Mouse (Mus musculus) kidney, embryonic 14.5 days (tissue): ENCODE data around the gene Evi5. TPM values are rescaled to one million over a fixed set of nuclear protein-coding genes. Genes with fewer than 3 reads are reported as not detected.
A peak's percentile ranks its signal among the peaks of the same experiment; 100 is the strongest.

ENCODE experiments used
- ATAC-seq: fragments of 200-750 bp; cut with Nextera tagmentation; 2 replicates; pipeline ENCODE4 v1.8.0; 2017; ENCODE audit warnings: moderate number of reproducible peaks, mild to moderate bottlenecking, moderate TSS enrichment, moderate library complexity; ENCODE audit not compliant: low FRiP score, low TSS enrichment
- H3K27ac ChIP-seq: fragments of 300-500 bp; sonication (generic); 2 replicates; pipeline ENCODE4 v1.5.1; 2014; ENCODE audit warnings: low read depth, mild to moderate bottlenecking, low read length, moderate library complexity, mixed read lengths
- H3K27me3 ChIP-seq: fragments of 300-500 bp; sonication (generic); 2 replicates; pipeline ENCODE4 v1.6.1; 2014; ENCODE audit warnings: mild to moderate bottlenecking, low read length; ENCODE audit not compliant: control insufficient read depth, insufficient read depth
- H3K36me3 ChIP-seq: fragments of 300-500 bp; sonication (generic); 2 replicates; pipeline ENCODE4 v1.6.1; 2014; ENCODE audit warnings: low read length, mixed read lengths; ENCODE audit not compliant: control insufficient read depth, insufficient read depth
- H3K4me1 ChIP-seq: fragments of 300-500 bp; sonication (generic); 2 replicates; pipeline ENCODE4 v1.6.1; 2014; ENCODE audit warnings: low read length, mixed read lengths; ENCODE audit not compliant: control insufficient read depth, insufficient read depth
- H3K4me2 ChIP-seq: fragments of 300-500 bp; sonication (generic); replicated peaks from 2 replicates; pipeline ENCODE4 v1.6.1; 2014; ENCODE audit warnings: low read depth, mild to moderate bottlenecking, low read length
- H3K4me3 ChIP-seq: fragments of 300-500 bp; sonication (generic); 2 replicates; pipeline ENCODE4 v1.5.1; 2014; ENCODE audit warnings: mild to moderate bottlenecking, low read length
- H3K9ac ChIP-seq: fragments of 300-500 bp; sonication (generic); 2 replicates; pipeline ENCODE4 v1.6.1; 2014; ENCODE audit warnings: low read depth, mild to moderate bottlenecking, low read length, moderate library complexity
- H3K9me3 ChIP-seq: fragments of 300-500 bp; sonication (generic); 2 replicates; pipeline ENCODE4 v1.6.1; 2016; ENCODE audit warnings: low read length; ENCODE audit not compliant: control insufficient read depth
- WGBS: fragments of 180-500 bp; shearing (Covaris S2); extraction: QIAGEN DNeasy Blood & Tissue Kit; methylation state at CpG from one replicate; pipeline ENCODE4 v1.1.7; 2014; 5-methylcytosine and 5-hydroxymethylcytosine counted together
- polyA plus RNA-seq: library from polyadenylated mRNA; unstranded; fragments of >200 nt; fragmentation: Nextera tagmentation; extraction: Ambion mirVana; gene quantifications from 2 replicates; pipeline ENCODE4 v1.2.1, GENCODE M21; 2014

Gene Evi5
- polyA plus RNA-seq, 1 experiment from 2014 or later: 74.6 TPM

GRCm38 (mm10) chr5:107880710-107881109 lies 5.8 kb upstream of the Evi5 start:
- no peak overlapping the region for H3K27ac ChIP-seq
- no peaks in the 10 kb centered on the region for H3K36me3 ChIP-seq
- no peak overlapping the region for H3K4me3 ChIP-seq
- no peak for ATAC-seq
- H3K27me3 ChIP-seq: no peaks in the 10 kb centered on the region
- no peaks in the 10 kb centered on the region for H3K9me3 ChIP-seq
- WGBS: 84% methylated on average over 5 of the region's 5 CpGs
- no peak overlapping the region for H3K9ac ChIP-seq
- no peaks in the 10 kb centered on the region for H3K4me1 ChIP-seq
- H3K4me2 ChIP-seq: no peak overlapping the region

DNA sequence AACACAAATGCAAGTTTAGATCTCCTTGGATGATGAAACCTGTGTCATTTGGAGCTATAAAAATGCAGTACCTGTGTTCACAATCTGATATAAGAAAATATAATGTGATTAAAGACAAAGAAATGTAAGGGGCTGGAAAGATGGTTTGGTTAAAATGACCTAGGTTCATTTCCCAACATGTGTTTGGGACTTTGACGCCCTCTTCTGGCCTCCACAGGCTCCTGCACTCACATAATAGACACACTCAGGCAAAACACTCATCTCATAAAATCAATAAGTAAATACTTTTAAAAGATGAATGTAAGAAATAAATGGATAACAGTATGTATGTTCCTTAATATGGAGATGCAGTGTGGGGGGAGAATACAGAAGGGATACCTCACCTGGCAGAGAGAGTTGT lies 2.1 kb upstream of the Evi5 start:
- no peak overlapping the region for H3K4me2 ChIP-seq
- WGBS: 75% methylated on average over 1 of the region's 1 CpGs

GRCm38 (mm10) chr5:107875261-107875611 lies 329 bp upstream of the Evi5 start:
- Histone ChIP-seq H3K27ac (no peak overlapping the region), H3K4me3 (no peak overlapping the region), H3K4me2 (no peak overlapping the region), H3K9me3 (no peaks in the 10 kb centered on the region), H3K9ac (no peak overlapping the region), H3K4me1 (no peaks in the 10 kb centered on the region), H3K27me3 (no peaks in the 10 kb centered on the region), H3K36me3 (no peaks in the 10 kb centered on the region)
- no peak for ATAC-seq

More for the DNA sequence above, 2.1 kb upstream of the Evi5 start:
- Histone ChIP-seq H3K36me3 (no peaks in the 10 kb centered on the region), H3K4me1 (no peaks in the 10 kb centered on the region), H3K9ac (no peak overlapping the region), H3K4me3 (no peak overlapping the region), H3K27me3 (no peaks in the 10 kb centered on the region), H3K9me3 (no peaks in the 10 kb centered on the region), H3K27ac (no peak overlapping the region)
- ATAC-seq: no peak

- no peaks in the 10 kb centered on the region for H3K9me3 ChIP-seq
- 76% methylated on average over 7 of the region's 7 CpGs for WGBS
- H3K27ac ChIP-seq: no peak overlapping the region
- H3K4me3 ChIP-seq: no peak overlapping the region
- H3K4me2 ChIP-seq: no peak overlapping the region
- no peaks in the 10 kb centered on the region for H3K36me3 ChIP-seq
- H3K9ac ChIP-seq: no peak overlapping the region
- H3K27me3 ChIP-seq: no peaks in the 10 kb centered on the region
- no peaks in the 10 kb centered on the region for H3K4me1 ChIP-seq
- ATAC-seq: no peak
Measured at GRCm38 (mm10) chr5:107873886-107874302, 1.0 kb downstream of the Evi5 start.

DNA sequence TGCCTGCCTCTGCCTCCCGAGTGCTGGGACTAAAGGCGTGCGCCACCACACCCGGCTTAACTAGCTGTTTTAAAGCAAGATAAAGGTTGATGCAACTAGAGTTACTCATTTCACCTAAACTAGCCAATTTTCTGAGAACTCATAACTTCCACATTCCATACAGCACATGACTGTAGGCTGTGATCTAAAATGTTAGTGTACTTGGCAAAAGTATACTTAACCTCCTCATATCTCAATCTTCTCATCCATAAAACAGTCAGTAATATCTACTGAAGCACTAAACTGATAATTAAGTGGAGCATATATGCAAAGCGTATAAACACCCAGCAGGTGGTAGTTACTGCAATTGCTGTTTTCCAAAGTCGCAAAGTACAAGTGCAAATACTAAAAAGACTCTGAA lies 1.6 kb downstream of the Evi5 start:
- no peaks in the 10 kb centered on the region for H3K27me3 ChIP-seq
- H3K36me3 ChIP-seq: no peaks in the 10 kb centered on the region
- H3K27ac ChIP-seq: no peak overlapping the region
- no peak overlapping the region for H3K4me3 ChIP-seq
- no peak for ATAC-seq
- no peak overlapping the region for H3K4me2 ChIP-seq
- WGBS: 92% methylated on average over 6 of the region's 6 CpGs
- H3K9ac ChIP-seq: no peak overlapping the region
- H3K9me3 ChIP-seq: no peaks in the 10 kb centered on the region
- no peaks in the 10 kb centered on the region for H3K4me1 ChIP-seq

DNA sequence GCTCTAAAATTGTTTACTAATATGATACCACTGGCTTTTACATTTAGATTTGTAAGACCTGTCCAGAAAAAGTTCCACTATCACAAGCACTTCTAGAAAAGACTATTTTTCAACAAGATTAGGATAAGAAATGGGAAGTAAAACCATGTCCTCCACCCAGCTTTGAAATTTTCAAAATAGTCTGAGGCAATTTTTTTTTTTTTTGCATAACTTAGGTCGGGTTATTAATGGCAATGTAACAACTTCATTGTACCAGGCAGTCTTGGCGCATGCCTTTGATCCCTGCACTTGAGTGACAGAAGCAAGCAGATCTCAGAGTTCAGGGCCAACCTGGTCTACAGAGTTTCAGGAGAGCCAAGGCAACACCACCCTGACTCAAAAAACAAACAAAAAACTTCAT lies 5.2 kb downstream of the Evi5 start:
- 50% methylated on average over 2 of the region's 2 CpGs for WGBS
- no peaks in the 10 kb centered on the region for H3K36me3 ChIP-seq
- no peak overlapping the region for H3K4me3 ChIP-seq
- H3K9me3 ChIP-seq: no peaks in the 10 kb centered on the region
- ATAC-seq: no peak
- peaks cover 17% of the 10 kb centered on the region for H3K4me1 ChIP-seq
- H3K9ac ChIP-seq: no peak overlapping the region
- no peaks in the 10 kb centered on the region for H3K27me3 ChIP-seq
- no peak overlapping the region for H3K27ac ChIP-seq
- peak overlapping the region; percentile 47 for H3K4me2 ChIP-seq

GRCm38 (mm10) chr5:107868905-107869424 lies 5.9 kb downstream of the Evi5 start:
- WGBS: under 1% methylated on average over 57 of the region's 58 CpGs
- ATAC-seq: peak; percentile 99
- no peaks in the 10 kb centered on the region for H3K27me3 ChIP-seq

DNA sequence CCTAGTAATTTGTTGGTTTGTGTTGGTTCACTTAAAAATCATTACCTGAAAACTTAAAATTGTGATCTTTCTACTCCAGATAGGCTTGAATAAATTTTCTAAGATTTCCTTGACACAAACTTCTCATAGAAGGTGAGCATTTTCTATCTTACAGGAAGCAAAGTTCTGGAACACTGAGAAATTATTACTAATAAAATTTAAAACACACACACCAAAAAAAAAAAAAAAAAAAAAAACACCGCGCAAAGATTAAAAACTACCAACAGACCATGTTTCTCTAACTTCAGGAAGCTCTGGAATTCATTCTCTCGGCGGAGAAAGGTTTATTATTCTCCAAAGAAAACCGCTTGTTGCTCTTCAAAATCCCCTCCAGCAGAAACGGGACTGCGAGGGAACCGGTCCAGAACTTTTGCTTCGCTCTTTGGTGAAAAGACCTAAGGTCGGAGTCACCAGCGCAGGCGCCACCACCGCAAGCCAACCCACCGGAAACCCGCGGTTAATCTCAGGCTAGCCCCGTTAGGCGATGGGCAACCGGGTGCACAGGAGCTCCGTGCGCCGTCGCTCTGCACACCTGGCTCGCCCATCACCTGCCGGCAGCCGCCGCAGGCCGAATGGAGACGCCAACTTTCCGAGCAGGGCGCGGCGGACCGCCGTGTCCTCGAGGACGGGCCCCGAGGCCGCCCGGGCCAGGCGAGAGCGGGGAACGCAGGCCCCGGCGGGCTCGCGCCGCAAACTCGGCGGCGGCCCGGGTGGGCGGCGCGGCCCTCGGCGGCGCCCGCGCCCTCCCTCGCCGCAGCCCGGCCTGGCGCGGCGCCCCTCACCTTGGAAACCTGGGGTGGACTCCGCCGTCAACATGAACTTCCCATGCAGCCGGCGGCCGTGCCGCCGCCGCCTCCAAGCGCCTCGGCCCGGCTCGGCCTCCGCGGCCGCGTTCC lies 6.7 kb downstream of the Evi5 start:
- ATAC-seq: peak; percentile 75

More at GRCm38 (mm10) chr5:107868905-107869424, 5.9 kb downstream of the Evi5 start:
- peaks cover 21% of the 10 kb centered on the region for H3K4me1 ChIP-seq
- H3K27ac ChIP-seq: peak overlapping the region; percentile 96
- peak overlapping the region; percentile 90 for H3K9ac ChIP-seq
- H3K9me3 ChIP-seq: no peaks in the 10 kb centered on the region
- H3K4me2 ChIP-seq: peak overlapping the region; percentile 47
- no peaks in the 10 kb centered on the region for H3K36me3 ChIP-seq
- H3K4me3 ChIP-seq: peak overlapping the region; percentile 82

More for the DNA sequence above, 6.7 kb downstream of the Evi5 start:
- peak overlapping the region; percentile 82 for H3K4me3 ChIP-seq
- no peaks in the 10 kb centered on the region for H3K27me3 ChIP-seq
- no peaks in the 10 kb centered on the region for H3K36me3 ChIP-seq
- peak overlapping the region; percentile 47 for H3K4me2 ChIP-seq
- H3K27ac ChIP-seq: peak overlapping the region; percentile 96
- peak overlapping the region; percentile 90 for H3K9ac ChIP-seq
- peaks cover 21% of the 10 kb centered on the region for H3K4me1 ChIP-seq
- under 1% methylated on average over 66 of the region's 82 CpGs for WGBS
- H3K9me3 ChIP-seq: no peaks in the 10 kb centered on the region
